Mouse (Mus musculus): ENCODE results near the gene Lmx1b. TPM values are rescaled to one million over a fixed set of nuclear protein-coding genes. Genes with fewer than 3 reads are reported as not detected.

Lmx1b gene
- total and polyA plus RNA-seq, 3 experiments: not detected

DNA sequence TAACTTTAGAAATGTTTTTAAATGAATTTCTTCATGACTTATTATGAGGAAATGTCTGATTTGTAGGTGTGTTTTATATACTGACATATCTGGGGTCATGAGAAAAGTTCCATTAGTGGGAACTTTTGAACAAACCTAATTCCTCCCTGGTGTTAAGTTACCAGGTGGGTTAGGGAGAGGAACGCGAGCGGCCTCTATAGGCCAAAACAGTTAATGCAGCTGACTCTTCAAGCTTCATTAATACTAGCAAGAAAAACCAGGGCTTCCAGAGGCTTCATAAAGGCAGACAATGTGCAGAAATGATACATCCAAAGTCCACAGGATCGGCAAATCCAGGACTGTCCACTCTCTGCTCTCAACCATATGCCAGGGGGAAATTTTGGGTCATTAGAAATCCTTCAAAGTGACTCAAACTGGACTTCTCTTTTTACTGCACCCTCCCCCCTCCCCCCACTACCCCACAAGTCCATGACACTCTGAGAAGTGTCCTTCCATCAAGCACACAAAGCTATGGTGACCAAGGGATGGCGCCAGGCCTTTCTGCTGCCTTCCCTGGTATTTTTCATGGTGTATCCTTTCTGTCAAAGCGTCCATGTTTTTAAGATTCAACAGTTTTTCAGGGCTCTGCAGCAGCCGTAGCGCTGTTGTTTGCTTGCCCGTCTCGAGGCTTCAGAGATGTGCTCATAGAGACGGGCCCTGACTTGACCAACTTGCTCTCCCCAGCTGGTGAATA is 97.4 kb downstream of the Lmx1b start:
- no peak overlapping the region for H3K27ac ChIP-seq (ENCODE audit: insufficient read depth, low read depth)
- no peaks in the 10 kb centered on the region for H3K36me3 ChIP-seq (replicated peaks in 1 of 2; ENCODE audit: control insufficient read depth in 1 of 2, insufficient read depth in 1 of 2, low read length in 1 of 2)
- TF ChIP-seq CHD1 (IDR thresholded peaks at IDR 0.05; ENCODE audit: low read depth, low read length) (no peak), UBTF (IDR thresholded peaks at IDR 0.05; ENCODE audit: low read depth, low read length) (no peak), TBP (conservative IDR thresholded peaks at IDR 0.05; ENCODE audit: low read depth, low read length) (no peak), JUN (IDR thresholded peaks at IDR 0.05; ENCODE audit: insufficient read depth, low read depth, low read length) (no peak), MXI1 (IDR thresholded peaks at IDR 0.05; ENCODE audit: low read depth, low read length) (no peak), IRF4 (IDR thresholded peaks at IDR 0.05; ENCODE audit: low read depth, low read length) (peak; percentile 64; the same call in 1 of the 2 replicates), MAX (IDR thresholded peaks at IDR 0.05; ENCODE audit: low read length) (no peak), RCOR1 (conservative IDR thresholded peaks at IDR 0.05; ENCODE audit: low read depth, low read length) (no peak), SIN3A (IDR thresholded peaks at IDR 0.05; ENCODE audit: low read length) (no peak), POLR2AphosphoS2 (IDR thresholded peaks at IDR 0.05; ENCODE audit: low read depth, low read length) (no peak), CTCF (conservative IDR thresholded peaks at IDR 0.05 in 1 of 2, IDR thresholded peaks at IDR 0.05 in 1 of 2; ENCODE audit: low read depth in 2 of 2, low read length in 2 of 2) (peak; percentile 74 to 91), MEF2A (IDR thresholded peaks at IDR 0.05; ENCODE audit: borderline replicate concordance, low read depth, low read length) (no peak), NRF1 (IDR thresholded peaks at IDR 0.05; ENCODE audit: low read depth, low read length) (no peak), ZC3H11A (IDR thresholded peaks at IDR 0.05; ENCODE audit: low read depth, low read length) (no peak), RAD21 (IDR thresholded peaks at IDR 0.05; ENCODE audit: low read depth, low read length) (peak; percentile 57), BHLHE40 (IDR thresholded peaks at IDR 0.05; ENCODE audit: low read depth, low read length) (no peak), MAFK (IDR thresholded peaks at IDR 0.05; ENCODE audit: insufficient replicate concordance, low read length) (no peak), JUND (conservative IDR thresholded peaks at IDR 0.05; ENCODE audit: low read depth, low read length) (no peak), ZNF384 (IDR thresholded peaks at IDR 0.05; ENCODE audit: low read depth, low read length) (no peak), NELFE (IDR thresholded peaks at IDR 0.05; ENCODE audit: low read depth, low read length) (no peak), SMC3 (IDR thresholded peaks at IDR 0.05; ENCODE audit: low read depth, low read length) (peak; percentile 24; the same call in 1 of the 2 replicates), KAT2A (IDR thresholded peaks at IDR 0.05; ENCODE audit: insufficient replicate concordance, low read length) (no peak), USF1 (IDR thresholded peaks at IDR 0.05; ENCODE audit: low read depth, low read length) (no peak), MYC (IDR thresholded peaks at IDR 0.05; ENCODE audit: low read depth, low read length) (no peak), EP300 (IDR thresholded peaks at IDR 0.05; ENCODE audit: low read length) (no peak), ZMIZ1 (IDR thresholded peaks at IDR 0.05; ENCODE audit: low read depth, low read length) (no peak), ELF1 (IDR thresholded peaks at IDR 0.05; ENCODE audit: low read depth, low read length) (no peak), GABPA (IDR thresholded peaks at IDR 0.05; ENCODE audit: insufficient replicate concordance, low read depth, low read length) (no peak)
- H3K9ac ChIP-seq (ENCODE audit: insufficient read depth, low read depth): no peak overlapping the region
- no peaks in the 10 kb centered on the region for H3K79me2 ChIP-seq (replicated peaks; ENCODE audit: control insufficient read depth, extremely low read depth, insufficient read depth, poor library complexity, severe bottlenecking)
- in situ Hi-C loops (cut with MboI; ENCODE audit: low pct_ligation_motif_present, low pct_unique_long_range_greater_than_20kb, low sequenced_read_pairs): no loop called here
- H3K4me1 ChIP-seq (ENCODE audit: control insufficient read depth in 1 of 2, insufficient read depth in 2 of 2): no peaks in the 10 kb centered on the region
- no peak overlapping the region for H3K4me2 ChIP-seq (ENCODE audit: insufficient read depth, low read depth, poor library complexity, severe bottlenecking)
- peaks cover 59% of the 10 kb centered on the region for H3K27me3 ChIP-seq (replicated peaks)
- no peak overlapping the region for H3K4me3 ChIP-seq (replicated peaks in 1 of 3; ENCODE audit: low read depth in 2 of 3, low read length in 2 of 3, poor library complexity in 1 of 3)
- peak; percentile 34 for DNase-seq (ENCODE audit: extremely low read depth)
- dilution Hi-C loops (cut with MboI; ENCODE audit: extremely low pct_ligation_motif_present, extremely low pct_unique_long_range_greater_than_20kb, low sequenced_read_pairs): no loop called here
- peaks cover 8% of the 10 kb centered on the region for H3K9me3 ChIP-seq (replicated peaks; ENCODE audit: low read length)
